Mouse (Mus musculus) intestine, postnatal 0 days (tissue): ENCODE measurements around the gene Lgr4. TPM values are rescaled to one million over a fixed set of nuclear protein-coding genes. Genes with fewer than 3 reads are reported as not detected.

Experiments used
- ATAC-seq: fragments of 200-750 bp; cut with Nextera tagmentation; 2 replicates; pipeline ENCODE4 v1.8.0; 2017; ENCODE audit warnings: mild to moderate bottlenecking, moderate TSS enrichment, moderate library complexity
- H3K27ac ChIP-seq: fragments of 300-500 bp; sonication (generic); 2 replicates; pipeline ENCODE4 v1.5.1; 2014; ENCODE audit warnings: mild to moderate bottlenecking, low read depth, low read length, moderate library complexity
- H3K27me3 ChIP-seq: fragments of 300-500 bp; sonication (generic); replicated peaks from 2 replicates; pipeline ENCODE4 v1.6.1; 2014; ENCODE audit warnings: low read length, mixed read lengths; ENCODE audit not compliant: control insufficient read depth, insufficient read depth
- H3K36me3 ChIP-seq: fragments of 300-500 bp; sonication (generic); 2 replicates; pipeline ENCODE4 v1.6.1; 2014; ENCODE audit warnings: mild to moderate bottlenecking, moderate library complexity; ENCODE audit not compliant: control insufficient read depth, insufficient read depth
- H3K4me1 ChIP-seq: fragments of 300-500 bp; sonication (generic); replicated peaks from 2 replicates; pipeline ENCODE4 v1.6.1; 2014; ENCODE audit warnings: antibody characterized with exemption, low read length, mixed read lengths; ENCODE audit not compliant: control insufficient read depth, insufficient read depth
- H3K4me2 ChIP-seq: fragments of 300-500 bp; sonication (generic); replicated peaks from 2 replicates; pipeline ENCODE4 v1.6.1; 2014; ENCODE audit warnings: low read depth, mild to moderate bottlenecking, moderate library complexity
- H3K4me3 ChIP-seq: fragments of 300-500 bp; sonication (generic); 2 replicates; pipeline ENCODE4 v1.5.1; 2014; ENCODE audit warnings: low read depth, low read length
- H3K9ac ChIP-seq: fragments of 300-500 bp; sonication (generic); 2 replicates; pipeline ENCODE4 v1.6.1; 2014; ENCODE audit warnings: mild to moderate bottlenecking, low read depth, low read length
- H3K9me3 ChIP-seq: fragments of 300-500 bp; sonication (generic); 2 replicates; pipeline ENCODE4 v1.6.1; 2016; ENCODE audit warnings: mixed run types; ENCODE audit not compliant: control insufficient read depth
- CTCF ChIP-seq: sonication (generic); IDR thresholded peaks from 2 replicates; pipeline ENCODE4 v1.5.1; 2016; ENCODE audit warnings: low read depth, mild to moderate bottlenecking, control low read depth, antibody characterized with exemption, moderate library complexity
- WGBS: fragments of 180-500 bp; shearing (Covaris S2); extraction: QIAGEN DNeasy Blood & Tissue Kit; methylation state at CpG from one replicate; pipeline ENCODE4 v1.1.7; 2014; 5-methylcytosine and 5-hydroxymethylcytosine counted together
- polyA plus RNA-seq: library from polyadenylated mRNA; unstranded; fragments of >200 nt; fragmentation: Nextera tagmentation; extraction: Ambion mirVana; gene quantifications from 2 replicates; pipeline ENCODE4 v1.2.1, GENCODE M21; 2015

The Lgr4 gene
- polyA plus RNA-seq, 1 experiment from 2014 or later = 15.9 TPM

- no peaks in the 10 kb centered on the region for H3K27me3 ChIP-seq
- H3K4me2 ChIP-seq = peak overlapping the region; percentile 71
- TF ChIP-seq CTCF = no peak
- 6% methylated on average over 11 of the region's 11 CpGs for WGBS
- ATAC-seq = no peak
- H3K4me3 ChIP-seq = peak overlapping the region; percentile 90
- no peaks in the 10 kb centered on the region for H3K36me3 ChIP-seq
- no peak overlapping the region for H3K9ac ChIP-seq
- H3K4me1 ChIP-seq = peaks cover 7% of the 10 kb centered on the region; the same call in 1 of the 2 replicates
- no peak overlapping the region for H3K27ac ChIP-seq
- H3K9me3 ChIP-seq = no peaks in the 10 kb centered on the region
Measured at GRCm38 (mm10) chr2:109916782-109917495, 508 bp upstream of the Lgr4 start.

- Histone ChIP-seq H3K4me3 (peak overlapping the region; percentile 90), H3K4me1 (peaks cover 7% of the 10 kb centered on the region; the same call in 1 of the 2 replicates), H3K9ac (peak overlapping the region; percentile 94), H3K36me3 (no peaks in the 10 kb centered on the region), H3K27me3 (no peaks in the 10 kb centered on the region), H3K4me2 (peak overlapping the region; percentile 71), H3K9me3 (no peaks in the 10 kb centered on the region), H3K27ac (peak overlapping the region; percentile 98; the same call in 1 of the 2 replicates)
- 7% methylated on average over 22 of the region's 22 CpGs for WGBS
- TF ChIP-seq CTCF = no peak
- no peak for ATAC-seq
Measured at GRCm38 (mm10) chr2:109918592-109919262, 1.3 kb downstream of the Lgr4 start.

- ATAC-seq = no peak
- TF ChIP-seq CTCF = no peak
- Histone ChIP-seq H3K4me1 (peaks cover 7% of the 10 kb centered on the region; the same call in 1 of the 2 replicates), H3K27me3 (no peaks in the 10 kb centered on the region), H3K27ac (no peak overlapping the region), H3K9ac (no peak overlapping the region), H3K9me3 (no peaks in the 10 kb centered on the region), H3K4me2 (peak overlapping the region; percentile 71), H3K36me3 (no peaks in the 10 kb centered on the region), H3K4me3 (peak overlapping the region; percentile 90; the same call in 1 of the 2 replicates)
- WGBS = 35% methylated on average over 7 of the region's 7 CpGs
Measured at GRCm38 (mm10) chr2:109920471-109920870, 3.0 kb downstream of the Lgr4 start.

- no peaks in the 10 kb centered on the region for H3K9me3 ChIP-seq
- 0 out of 2 replicates have a peak, but pooled peaks cover 6% of the 10 kb centered on the region for H3K36me3 ChIP-seq
- 0 out of 2 replicates have a peak overlapping the region, but pooled peaks have one; percentile 24 for H3K27ac ChIP-seq
- peaks cover 11% of the 10 kb centered on the region; the same call in 1 of the 2 replicates for H3K4me1 ChIP-seq
- no peak overlapping the region for H3K9ac ChIP-seq
- 34% methylated on average over 8 of the region's 8 CpGs for WGBS
- TF ChIP-seq CTCF = no peak
- no peaks in the 10 kb centered on the region for H3K27me3 ChIP-seq
- no peak for ATAC-seq
- peak overlapping the region; percentile 71 for H3K4me2 ChIP-seq
- H3K4me3 ChIP-seq = no peak overlapping the region
Measured at GRCm38 (mm10) chr2:109921298-109922035, 4.0 kb downstream of the Lgr4 start.

GRCm38 (mm10) chr2:109922306-109922705, 4.9 kb downstream of the Lgr4 start:
- H3K9me3 ChIP-seq = no peaks in the 10 kb centered on the region
- no peak for ATAC-seq
- H3K27me3 ChIP-seq = no peaks in the 10 kb centered on the region
- no peak for TF ChIP-seq CTCF
- H3K36me3 ChIP-seq = 0 out of 2 replicates have a peak, but pooled peaks cover 6% of the 10 kb centered on the region
- H3K27ac ChIP-seq = no peak overlapping the region
- H3K4me3 ChIP-seq = no peak overlapping the region
- H3K9ac ChIP-seq = no peak overlapping the region
- peak overlapping the region; percentile 21 for H3K4me2 ChIP-seq
- peaks cover 11% of the 10 kb centered on the region for H3K4me1 ChIP-seq
- WGBS = 43% methylated on average over 3 of the region's 3 CpGs

GRCm38 (mm10) chr2:109923031-109923430, 5.6 kb downstream of the Lgr4 start:
- Histone ChIP-seq H3K4me2 (no peak overlapping the region), H3K9ac (no peak overlapping the region), H3K27me3 (no peaks in the 10 kb centered on the region), H3K36me3 (0 out of 2 replicates have a peak, but pooled peaks cover 6% of the 10 kb centered on the region), H3K4me1 (peaks cover 11% of the 10 kb centered on the region), H3K9me3 (no peaks in the 10 kb centered on the region), H3K4me3 (no peak overlapping the region), H3K27ac (no peak overlapping the region)
- no peak for TF ChIP-seq CTCF
- no peak for ATAC-seq
- 36% methylated on average over 3 of the region's 3 CpGs for WGBS
